Mouse (Mus musculus) ES-E14 (cell line): ENCODE results near the gene Npff.

Experiments used
- CHD2 ChIP-seq: IDR thresholded peaks from 2 replicates; pipeline ENCODE4 v1.6.1; 2014; ENCODE audit warnings: mild to moderate bottlenecking, low read depth, low read length, inconsistent platforms
- HCFC1 ChIP-seq: IDR thresholded peaks from 2 replicates; pipeline ENCODE4 v1.6.1; 2012; ENCODE audit warnings: low read length, inconsistent platforms, borderline replicate concordance; ENCODE audit not compliant: insufficient read depth
- MAFK ChIP-seq: IDR thresholded peaks from 2 replicates; pipeline ENCODE4 v1.6.1; 2014; ENCODE audit warnings: mild to moderate bottlenecking, low read depth, low read length, inconsistent platforms; ENCODE audit not compliant: insufficient read depth
- ZC3H11A ChIP-seq: IDR thresholded peaks from 2 replicates; pipeline ENCODE4 v1.6.1; 2012; ENCODE audit warnings: low read depth, mild to moderate bottlenecking, inconsistent platforms, low read length, borderline replicate concordance
- ZNF384 ChIP-seq: IDR thresholded peaks from 2 replicates; pipeline ENCODE4 v1.6.1; 2012; ENCODE audit warnings: low read depth, low read length, inconsistent platforms

DNA sequence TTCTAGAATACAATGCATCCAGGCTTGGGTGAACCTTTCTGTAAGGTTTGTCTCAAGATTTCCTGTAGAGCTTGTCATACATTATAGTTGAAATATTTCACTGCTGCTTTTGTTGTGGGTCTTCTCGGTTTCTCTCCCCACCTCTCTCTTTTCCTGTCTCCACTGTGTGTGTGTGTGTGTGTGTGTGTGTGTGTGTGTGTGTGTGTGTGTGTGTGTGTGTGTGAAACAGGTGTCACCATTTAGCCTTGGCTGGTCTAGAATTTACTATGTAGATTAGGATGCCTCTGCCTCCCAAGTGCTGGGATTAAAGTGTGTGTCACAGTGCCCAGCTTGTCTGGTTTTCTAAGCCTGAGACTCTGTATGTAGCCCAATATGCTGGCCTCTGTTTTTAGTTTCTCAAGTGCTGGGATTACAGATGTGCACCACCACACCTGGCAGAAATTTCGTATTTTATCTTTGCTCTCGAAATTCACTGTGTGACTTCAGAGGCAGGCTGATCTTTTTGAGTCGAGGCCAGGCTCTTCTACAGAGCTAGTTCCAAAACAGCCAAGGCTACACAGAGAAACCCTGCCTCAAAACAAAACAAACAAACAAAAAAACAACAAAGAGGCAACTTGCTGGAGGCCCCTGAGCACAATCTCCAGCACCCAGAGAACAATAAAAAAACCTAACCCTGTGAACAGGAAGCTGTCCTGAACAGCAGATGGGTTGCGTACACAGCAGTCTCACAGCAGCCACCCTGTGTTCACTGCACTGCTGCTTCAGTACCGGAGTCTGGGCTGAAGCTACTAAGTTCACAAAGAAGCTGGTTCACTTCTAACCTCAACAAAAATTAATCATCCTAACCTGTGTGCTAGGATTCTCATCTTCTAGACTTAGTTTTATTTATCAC, 1.6 kb upstream of the Npff start:
- TF ChIP-seq HCFC1 (no peak), MAFK (no peak), CHD2 (no peak), ZC3H11A (no peak), ZNF384 (no peak)
